In the genomic region with DNA sequence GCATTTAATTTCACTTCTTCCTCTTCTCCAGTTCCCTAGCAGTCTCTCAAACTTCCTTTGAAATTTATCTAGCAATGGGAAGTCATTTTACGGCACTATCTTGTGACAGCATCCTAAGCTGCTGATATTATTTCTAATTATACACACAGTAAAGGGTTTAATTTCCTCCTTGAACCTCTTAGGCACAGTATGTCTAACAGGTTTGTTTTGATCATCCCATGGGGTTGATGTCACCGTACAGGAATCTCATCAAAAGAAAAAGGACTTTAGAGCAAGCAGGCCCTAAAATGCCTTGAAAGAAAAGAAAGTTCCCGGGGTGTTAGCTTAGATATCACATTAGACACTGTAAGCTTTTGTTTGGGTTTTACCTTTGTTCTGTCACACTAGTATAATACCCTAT, we compare ENCODE assay signal across 39 mouse cellular contexts. TPM values are rescaled to one million over a fixed set of nuclear protein-coding genes. Genes with fewer than 3 reads are reported as not detected.
"Had no signal": no experiment of that assay in that cellular context is flagged by ENCODE, and none has a peak within 500 bp of the region (broad histone marks: within the 10 kb centered on the region; RNA-seq: fewer than 3 reads in every experiment).

No protein-coding gene starts in this region.

- H3K36me3 ChIP-seq: limb, embryonic 10.5 days; limb, embryonic 12.5 days; limb, embryonic 13.5 days; limb, embryonic 15.5 days; liver, embryonic 12.5 days; liver, embryonic 13.5 days; liver, embryonic 15.5 days; lung, embryonic 15.5 days; midbrain, embryonic 10.5 days; midbrain, embryonic 12.5 days; midbrain, embryonic 13.5 days; midbrain, embryonic 15.5 days; neural tube, embryonic 12.5 days; neural tube, embryonic 13.5 days had no signal

- H3K4me1 ChIP-seq: limb, embryonic 10.5 days; limb, embryonic 12.5 days; limb, embryonic 15.5 days; liver, embryonic 12.5 days; liver, embryonic 13.5 days; liver, embryonic 15.5 days; lung, embryonic 15.5 days; megakaryocyte, embryonic 14.5 days; midbrain, embryonic 12.5 days; midbrain, embryonic 13.5 days; midbrain, embryonic 15.5 days; neural tube, embryonic 12.5 days; neural tube, embryonic 13.5 days had no signal

- H3K4me3 ChIP-seq: limb, embryonic 10.5 days; limb, embryonic 12.5 days; limb, embryonic 13.5 days; limb, embryonic 15.5 days; liver, embryonic 12.5 days; liver, embryonic 13.5 days; liver, embryonic 15.5 days; lung, embryonic 15.5 days; megakaryocyte, embryonic 14.5 days; midbrain, embryonic 10.5 days; midbrain, embryonic 12.5 days; midbrain, embryonic 13.5 days; midbrain, embryonic 15.5 days; myocyte; neural tube, embryonic 12.5 days; neural tube, embryonic 13.5 days had no signal

- H3K9ac ChIP-seq: limb, embryonic 12.5 days; limb, embryonic 13.5 days; limb, embryonic 15.5 days; liver, embryonic 12.5 days; liver, embryonic 13.5 days; liver, embryonic 14.5 days; liver, embryonic 15.5 days; liver, postnatal 0 days; lung, embryonic 14.5 days; lung, embryonic 15.5 days; midbrain, embryonic 12.5 days; midbrain, embryonic 13.5 days; midbrain, embryonic 15.5 days; neural tube, embryonic 12.5 days; neural tube, embryonic 13.5 days had no signal

- H3K27me3 ChIP-seq: limb, embryonic 12.5 days; limb, embryonic 13.5 days; limb, embryonic 15.5 days; liver, embryonic 12.5 days; liver, embryonic 13.5 days; liver, embryonic 15.5 days; lung, embryonic 15.5 days; megakaryocyte, embryonic 14.5 days; midbrain, embryonic 12.5 days; midbrain, embryonic 13.5 days; midbrain, embryonic 15.5 days; neural tube, embryonic 12.5 days; neural tube, embryonic 13.5 days had no signal

- H3K9me3 ChIP-seq: limb, embryonic 10.5 days; limb, embryonic 12.5 days; limb, embryonic 13.5 days; limb, embryonic 15.5 days; liver, embryonic 12.5 days; liver, embryonic 13.5 days; liver, embryonic 15.5 days; lung, embryonic 15.5 days; megakaryocyte, embryonic 14.5 days; midbrain, embryonic 10.5 days; midbrain, embryonic 12.5 days; midbrain, embryonic 13.5 days; midbrain, embryonic 15.5 days; neural tube, embryonic 12.5 days; neural tube, embryonic 13.5 days had no signal

- H3K27ac ChIP-seq: limb, embryonic 10.5 days; limb, embryonic 12.5 days; limb, embryonic 13.5 days; limb, embryonic 15.5 days; liver, embryonic 12.5 days; liver, embryonic 13.5 days; liver, embryonic 14.5 days; liver, embryonic 15.5 days; lung, embryonic 15.5 days; macrophage; midbrain, embryonic 10.5 days; midbrain, embryonic 12.5 days; midbrain, embryonic 13.5 days; midbrain, embryonic 15.5 days; neural tube, embryonic 12.5 days; neural tube, embryonic 13.5 days had no signal

- H3K4me2 ChIP-seq: limb, embryonic 12.5 days; limb, embryonic 13.5 days; limb, embryonic 15.5 days; liver, embryonic 11.5 days; liver, embryonic 12.5 days; liver, embryonic 13.5 days; liver, embryonic 15.5 days; lung, embryonic 14.5 days; lung, embryonic 15.5 days; midbrain, embryonic 11.5 days; midbrain, embryonic 12.5 days; midbrain, embryonic 13.5 days; midbrain, embryonic 15.5 days; neural tube, embryonic 12.5 days; neural tube, embryonic 13.5 days had no signal

- ATAC-seq: liver, embryonic 12.5 days; liver, postnatal 0 days; lung, postnatal 0 days; midbrain, embryonic 13.5 days; midbrain, embryonic 15.5 days; midbrain, embryonic 16.5 days had no signal

- DNase-seq: left cerebral cortex, postnatal 4 days; liver; liver, embryonic 13.5 days; liver, postnatal 0 days; lung, adult 18-20 months; lung, adult 2 months; lung, embryonic 14.5 days; lung, postnatal 10 days; lung, postnatal 14 days; lung, postnatal 36 days; lung, postnatal 4 days; midbrain, embryonic 14.5 days had no signal

RNA-seq across cellular contexts. Expression of gene 4933405O20Rik, which starts 30.2 kb away (rescaled TPM):
- polyA plus RNA-seq: limb, embryonic 10.5 days; limb, embryonic 11.5 days; limb, embryonic 12.5 days; limb, embryonic 13.5 days; limb, embryonic 15.5 days; liver, adult 2 months; liver, embryonic 11.5 days; liver, embryonic 12.5 days; liver, embryonic 13.5 days; liver, embryonic 14.5 days; liver, embryonic 15.5 days; liver, embryonic 16.5 days; liver, postnatal 0 days; lung, adult 2 months; lung, embryonic 14.5 days; lung, embryonic 15.5 days; lung, embryonic 16.5 days; lung, postnatal 0 days; macrophage; midbrain, embryonic 10.5 days; midbrain, embryonic 11.5 days; midbrain, embryonic 12.5 days; midbrain, embryonic 13.5 days; midbrain, embryonic 14.5 days; midbrain, embryonic 15.5 days; midbrain, embryonic 16.5 days; midbrain, postnatal 0 days; myocyte; neural tube, embryonic 11.5 days; neural tube, embryonic 12.5 days; neural tube, embryonic 13.5 days had no signal
